Mouse (Mus musculus): Measurements from ENCODE around the gene Cct7. TPM values are rescaled to one million over a fixed set of nuclear protein-coding genes. Genes with fewer than 3 reads are reported as not detected.

Gene Cct7
- polyA plus RNA-seq, 1 experiment from 2014 or later = 157 TPM

DNA sequence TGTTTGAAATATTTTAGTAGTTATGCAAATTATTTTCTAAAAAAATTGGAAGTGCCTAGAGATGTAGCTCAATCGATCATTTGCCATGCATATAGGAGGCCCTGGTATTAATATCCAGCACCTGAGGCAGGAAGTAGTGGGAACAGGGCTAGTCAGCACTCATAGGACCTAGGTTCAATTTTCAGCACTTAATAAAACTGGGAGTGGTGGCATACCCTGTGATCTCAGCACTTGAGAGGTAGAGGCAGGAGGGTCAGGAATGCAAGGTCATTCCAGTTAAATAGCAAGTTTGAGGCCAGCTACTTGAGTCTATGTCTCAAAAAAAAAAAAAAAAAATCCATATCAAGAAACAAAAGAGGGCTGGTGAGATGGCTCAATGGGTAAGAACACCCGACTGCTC, 32.2 kb upstream of the Cct7 start:
- Histone ChIP-seq H3K4me1 (ENCODE audit: insufficient read depth) (no peaks in the 10 kb centered on the region), H3K9me3 (ENCODE audit: low read length) (no peaks in the 10 kb centered on the region), H3K4me3 (ENCODE audit: low read depth, low read length) (no peak overlapping the region), H3K4me2 (ENCODE audit: low read depth, low read length) (no peak overlapping the region), H3K36me3 (replicated peaks; ENCODE audit: insufficient read depth, low read length) (no peaks in the 10 kb centered on the region), H3K9ac (replicated peaks) (no peak overlapping the region), H3K27me3 (ENCODE audit: insufficient read depth, low read length) (peaks cover 12% of the 10 kb centered on the region), H3K27ac (ENCODE audit: low read depth) (no peak overlapping the region)
- TF ChIP-seq CTCF (IDR thresholded peaks at IDR 0.05; ENCODE audit: low read depth) (no peak), EP300 (IDR thresholded peaks at IDR 0.05; ENCODE audit: low read depth) (no peak)
- 72% methylated on average over 2 of the region's 2 CpGs for WGBS (ENCODE audit: insufficient replicate concordance)
- ATAC-seq (no peak), DNase-seq (no peak)

DNA sequence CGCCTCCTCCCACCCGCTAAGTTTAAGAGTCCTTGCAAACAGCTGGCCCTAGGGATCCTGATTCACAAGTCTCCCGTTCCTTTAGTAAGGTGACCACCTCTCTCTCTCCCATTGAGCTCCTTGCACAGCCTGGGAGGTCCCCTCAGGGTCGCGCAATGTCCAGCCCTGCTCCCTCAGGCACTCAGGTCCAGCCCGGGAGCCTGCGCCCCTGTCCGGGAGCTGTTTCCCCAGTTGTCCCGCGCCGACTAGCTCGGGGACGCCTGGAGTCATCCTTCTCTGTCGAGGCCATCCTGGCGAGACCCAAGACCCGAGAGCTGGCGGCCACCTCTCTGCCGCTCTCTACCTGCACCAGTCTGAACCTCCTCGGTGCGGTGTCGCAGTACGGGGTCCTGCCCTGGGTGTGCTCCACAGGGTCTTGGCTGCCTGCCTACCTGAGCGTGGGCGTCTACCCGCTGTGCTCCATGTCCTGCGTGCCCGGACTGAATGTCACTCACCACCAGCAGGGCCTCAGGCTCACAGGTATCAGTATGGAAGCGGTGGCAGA, 27.4 kb upstream of the Cct7 start, which contains the start of gene Noto:
Gene Noto (plus strand): TSS at position 51 of the 544 bp plus-strand sequence.
- TF ChIP-seq EP300 (IDR thresholded peaks at IDR 0.05; ENCODE audit: low read depth) = no peak
- TF ChIP-seq CTCF (IDR thresholded peaks at IDR 0.05; ENCODE audit: low read depth) = no peak
- Histone ChIP-seq H3K36me3 (replicated peaks; ENCODE audit: insufficient read depth, low read length) (no peaks in the 10 kb centered on the region), H3K4me1 (ENCODE audit: insufficient read depth) (no peaks in the 10 kb centered on the region), H3K4me3 (ENCODE audit: low read depth, low read length) (no peak within 1 kb of the TSS), H3K27me3 (ENCODE audit: insufficient read depth, low read length) (peaks cover 13% of the 10 kb centered on the region), H3K27ac (ENCODE audit: low read depth) (no peak within 1 kb of the TSS), H3K9ac (replicated peaks) (no peak within 1 kb of the TSS), H3K9me3 (ENCODE audit: low read length) (no peaks in the 10 kb centered on the region), H3K4me2 (ENCODE audit: low read depth, low read length) (0 out of 2 replicates have a peak within 1 kb of the TSS, but pooled peaks have one; percentile 18)
- 22% methylated on average over 28 of the region's 28 CpGs for WGBS (ENCODE audit: insufficient replicate concordance)
- DNase-seq (no peak), ATAC-seq (no peak)

DNA sequence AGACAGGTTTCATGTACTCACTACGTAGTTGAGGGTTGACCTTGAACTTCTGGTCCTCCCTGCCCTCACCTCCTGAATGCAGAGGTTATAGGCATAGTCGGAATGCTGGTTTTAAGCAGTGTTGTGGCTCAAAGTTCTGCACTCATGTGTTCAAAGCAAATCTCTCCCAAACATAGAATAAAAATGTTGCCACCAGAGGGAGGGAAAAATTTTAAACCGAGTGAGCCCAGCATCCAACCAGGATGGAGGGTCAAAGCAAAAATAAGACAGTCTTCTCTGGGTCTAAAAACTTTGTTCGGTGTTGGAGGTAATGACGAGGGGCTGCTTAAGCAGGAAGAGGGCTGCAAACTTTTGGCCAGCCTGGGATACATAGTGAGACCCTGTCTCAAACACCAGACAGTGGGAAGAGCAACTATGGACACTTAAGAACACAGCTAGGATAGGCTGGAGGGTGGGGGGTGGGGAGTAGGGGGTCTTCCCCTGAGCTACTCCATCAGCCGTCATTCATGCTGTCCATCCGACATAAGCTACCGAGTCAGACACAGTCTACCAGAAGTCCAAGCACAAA, 20.0 kb upstream of the Cct7 start:
- no peaks in the 10 kb centered on the region for H3K9me3 ChIP-seq (ENCODE audit: low read length)
- ATAC-seq = no peak; the same call in 1 of the 2 replicates
- no peaks in the 10 kb centered on the region for H3K36me3 ChIP-seq (replicated peaks; ENCODE audit: insufficient read depth, low read length)
- peaks cover 17% of the 10 kb centered on the region for H3K4me1 ChIP-seq (ENCODE audit: insufficient read depth)
- peak overlapping the region; percentile 66 for H3K4me3 ChIP-seq (ENCODE audit: low read depth, low read length)
- no peak for DNase-seq
- TF ChIP-seq CTCF (IDR thresholded peaks at IDR 0.05; ENCODE audit: low read depth) (no peak), EP300 (IDR thresholded peaks at IDR 0.05; ENCODE audit: low read depth) (no peak)
- H3K9ac ChIP-seq (replicated peaks) = peak overlapping the region; percentile 58; the same call in 1 of the 2 replicates
- peak overlapping the region; percentile 82 for H3K4me2 ChIP-seq (ENCODE audit: low read depth, low read length)
- no peak overlapping the region for H3K27ac ChIP-seq (ENCODE audit: low read depth)
- H3K27me3 ChIP-seq (ENCODE audit: insufficient read depth, low read length) = no peaks in the 10 kb centered on the region
- WGBS (ENCODE audit: insufficient replicate concordance) = 50% methylated on average over 8 of the region's 8 CpGs

DNA sequence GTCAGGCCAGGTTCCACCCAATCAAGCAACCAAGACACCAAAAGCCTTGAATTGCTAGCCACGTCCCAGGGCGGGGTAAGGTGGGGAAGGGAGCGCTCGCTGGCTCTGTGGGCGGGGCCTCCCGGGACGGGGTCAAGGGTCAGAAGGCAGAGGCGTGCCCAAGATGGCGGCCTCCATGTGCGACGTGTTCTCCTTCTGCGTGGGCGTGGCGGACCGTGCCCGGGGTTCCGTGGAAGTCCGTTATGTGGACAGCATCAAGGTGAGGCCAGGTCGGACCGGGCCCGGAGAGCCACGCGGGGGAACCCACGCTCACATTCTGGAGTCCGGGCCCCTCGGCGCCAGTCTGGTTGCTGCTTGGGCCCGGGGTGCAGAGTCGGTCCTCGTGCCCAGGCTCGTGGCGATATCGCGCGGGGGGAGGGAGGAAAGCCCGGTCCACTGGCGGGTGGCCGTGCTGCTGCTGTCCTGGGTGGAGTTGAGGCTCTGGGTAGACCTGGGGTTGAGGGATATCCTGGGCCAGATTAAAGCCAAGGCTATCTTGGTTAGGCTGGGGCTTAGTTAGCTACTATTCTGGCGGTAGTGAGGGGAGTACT, 19.4 kb upstream of the Cct7 start, which contains the start of gene Smyd5:
Gene Smyd5 (plus strand): TSS at position 148 of the 590 bp plus-strand sequence.
- no peak for TF ChIP-seq EP300 (IDR thresholded peaks at IDR 0.05; ENCODE audit: low read depth)
- TF ChIP-seq CTCF (IDR thresholded peaks at IDR 0.05; ENCODE audit: low read depth) = no peak
- Histone ChIP-seq H3K36me3 (replicated peaks; ENCODE audit: insufficient read depth, low read length) (no peaks in the 10 kb centered on the region), H3K4me3 (ENCODE audit: low read depth, low read length) (peak within 1 kb of the TSS; percentile 66), H3K9ac (replicated peaks) (peak within 1 kb of the TSS; percentile 58), H3K9me3 (ENCODE audit: low read length) (no peaks in the 10 kb centered on the region), H3K27ac (ENCODE audit: low read depth) (no peak within 1 kb of the TSS), H3K4me2 (ENCODE audit: low read depth, low read length) (peak within 1 kb of the TSS; percentile 82), H3K27me3 (ENCODE audit: insufficient read depth, low read length) (no peaks in the 10 kb centered on the region), H3K4me1 (ENCODE audit: insufficient read depth) (peaks cover 17% of the 10 kb centered on the region)
- DNase-seq (peak; percentile 92), ATAC-seq (peak; percentile 96)
- WGBS (ENCODE audit: insufficient replicate concordance) = 3% methylated on average over 38 of the region's 39 CpGs

DNA sequence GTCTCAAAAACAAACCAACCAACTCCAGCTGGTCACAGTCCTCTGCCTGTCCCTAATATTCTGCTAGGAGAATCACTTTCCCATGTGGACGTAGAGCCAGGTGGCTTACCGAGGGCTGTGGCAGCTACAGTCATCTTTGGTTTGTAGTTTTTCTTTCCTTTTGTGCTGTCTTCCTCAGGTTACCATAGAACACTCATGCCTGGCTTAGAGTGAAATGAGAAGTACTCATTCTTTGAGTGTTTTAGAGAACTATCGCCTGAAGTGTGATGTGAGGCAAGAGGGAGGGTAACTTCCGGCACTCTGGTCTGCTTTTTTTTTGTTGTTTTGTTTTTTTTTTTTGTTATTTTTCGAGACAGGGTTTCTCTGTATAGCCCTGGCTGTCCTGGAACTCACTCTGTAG, 17.4 kb upstream of the Cct7 start:
- Histone ChIP-seq H3K4me1 (ENCODE audit: insufficient read depth) (peaks cover 17% of the 10 kb centered on the region), H3K9ac (replicated peaks) (no peak overlapping the region), H3K27me3 (ENCODE audit: insufficient read depth, low read length) (no peaks in the 10 kb centered on the region), H3K27ac (ENCODE audit: low read depth) (peak overlapping the region; percentile 71), H3K4me2 (ENCODE audit: low read depth, low read length) (peak overlapping the region; percentile 1; the same call in 1 of the 2 replicates), H3K9me3 (ENCODE audit: low read length) (no peaks in the 10 kb centered on the region), H3K4me3 (ENCODE audit: low read depth, low read length) (peak overlapping the region; percentile 5; the same call in 1 of the 2 replicates), H3K36me3 (replicated peaks; ENCODE audit: insufficient read depth, low read length) (peaks cover 3% of the 10 kb centered on the region; the same call in 1 of the 2 replicates)
- TF ChIP-seq CTCF (IDR thresholded peaks at IDR 0.05; ENCODE audit: low read depth) (no peak), EP300 (IDR thresholded peaks at IDR 0.05; ENCODE audit: low read depth) (no peak)
- WGBS (ENCODE audit: insufficient replicate concordance) = 50% methylated on average over 5 of the region's 5 CpGs
- ATAC-seq (no peak), DNase-seq (no peak)

DNA sequence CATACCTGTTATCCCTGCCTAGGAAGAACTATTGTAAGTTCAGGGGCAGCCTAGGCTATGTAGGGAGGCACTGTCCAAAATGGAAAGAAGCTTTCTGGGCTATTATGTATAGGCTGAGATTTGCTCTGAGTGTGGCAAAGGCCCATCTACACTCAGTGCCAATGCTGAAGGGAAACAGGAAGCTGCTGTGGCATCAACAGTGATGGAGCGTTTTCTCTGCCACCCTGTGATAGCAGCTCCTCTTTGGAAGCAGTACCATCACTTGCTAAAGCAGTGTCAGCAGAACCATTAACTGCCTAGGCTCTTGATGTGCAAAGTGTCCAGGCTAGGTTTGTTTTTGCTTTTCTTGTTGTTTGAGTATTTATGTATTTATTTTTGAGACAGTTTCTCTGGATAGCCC, 15.1 kb upstream of the Cct7 start:
- Histone ChIP-seq H3K36me3 (replicated peaks; ENCODE audit: insufficient read depth, low read length) (peaks cover 11% of the 10 kb centered on the region), H3K9me3 (ENCODE audit: low read length) (no peaks in the 10 kb centered on the region), H3K4me2 (ENCODE audit: low read depth, low read length) (no peak overlapping the region), H3K4me1 (ENCODE audit: insufficient read depth) (peaks cover 17% of the 10 kb centered on the region), H3K4me3 (ENCODE audit: low read depth, low read length) (no peak overlapping the region), H3K9ac (replicated peaks) (no peak overlapping the region), H3K27ac (ENCODE audit: low read depth) (no peak overlapping the region), H3K27me3 (ENCODE audit: insufficient read depth, low read length) (no peaks in the 10 kb centered on the region)
- WGBS (ENCODE audit: insufficient replicate concordance) = 53% methylated on average over 1 of the region's 1 CpGs
- TF ChIP-seq CTCF (IDR thresholded peaks at IDR 0.05; ENCODE audit: low read depth) (no peak), EP300 (IDR thresholded peaks at IDR 0.05; ENCODE audit: low read depth) (no peak)
- DNase-seq (no peak), ATAC-seq (no peak)

All from liver, postnatal 0 days (tissue).